Mouse (Mus musculus) lung, postnatal 14 days (tissue): ENCODE results near the gene Tfcp2.

Experiments used
- DNase-seq: peaks from one replicate; pipeline ENCODE4 v3.0.0; 2021

Gene Tfcp2

DNA sequence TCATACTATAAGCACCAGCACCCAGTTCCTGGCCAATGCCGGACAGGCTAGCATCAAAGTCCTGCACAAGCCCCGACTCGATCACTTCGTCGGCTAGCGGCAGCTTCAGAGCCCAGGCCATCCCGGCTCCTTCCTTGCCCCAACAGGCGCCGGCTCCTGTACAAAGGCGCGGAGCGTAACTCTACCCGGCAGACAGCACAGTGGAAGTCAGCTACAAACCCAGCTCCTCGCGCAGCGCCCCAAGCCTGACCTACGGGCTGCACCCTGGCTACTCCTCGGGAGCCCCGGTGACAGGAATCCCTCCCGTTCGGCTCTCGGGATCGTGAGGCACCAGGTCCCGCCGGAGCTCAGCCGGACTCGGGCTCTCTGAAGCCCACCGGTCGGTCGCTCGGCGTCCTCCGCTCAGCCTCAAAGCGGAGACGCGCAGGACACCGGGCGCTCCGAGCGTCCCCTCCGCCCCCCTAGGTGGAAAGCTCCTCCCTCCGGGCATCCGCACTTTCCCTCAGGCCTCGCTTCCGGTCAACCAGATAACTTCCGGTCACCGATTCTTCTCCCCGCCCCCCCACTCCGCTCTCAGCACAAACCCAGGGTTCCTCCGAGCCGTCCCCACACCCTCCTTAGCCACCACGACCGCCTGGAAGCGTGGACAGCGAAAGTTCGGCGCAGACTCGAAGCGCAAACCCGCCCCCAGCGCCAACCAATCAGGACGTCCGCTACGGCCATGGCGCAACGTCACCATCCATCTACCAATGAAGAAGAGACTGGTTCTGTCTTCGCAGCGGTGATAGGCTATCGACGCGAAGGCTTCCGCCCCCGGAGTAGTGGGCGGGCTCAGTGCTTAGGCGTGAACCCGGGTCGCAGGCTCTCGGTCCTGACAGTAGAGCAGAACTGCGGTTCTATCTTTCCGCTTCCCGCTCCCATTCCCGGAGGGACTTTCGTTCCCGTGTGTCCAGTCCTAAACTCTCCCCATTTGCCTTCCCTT is at the start of gene Tfcp2:
TSS of gene Tfcp2 (minus strand) at position 683 of the 982 bp plus-strand sequence.
- peak; percentile 99 for DNase-seq

DNA sequence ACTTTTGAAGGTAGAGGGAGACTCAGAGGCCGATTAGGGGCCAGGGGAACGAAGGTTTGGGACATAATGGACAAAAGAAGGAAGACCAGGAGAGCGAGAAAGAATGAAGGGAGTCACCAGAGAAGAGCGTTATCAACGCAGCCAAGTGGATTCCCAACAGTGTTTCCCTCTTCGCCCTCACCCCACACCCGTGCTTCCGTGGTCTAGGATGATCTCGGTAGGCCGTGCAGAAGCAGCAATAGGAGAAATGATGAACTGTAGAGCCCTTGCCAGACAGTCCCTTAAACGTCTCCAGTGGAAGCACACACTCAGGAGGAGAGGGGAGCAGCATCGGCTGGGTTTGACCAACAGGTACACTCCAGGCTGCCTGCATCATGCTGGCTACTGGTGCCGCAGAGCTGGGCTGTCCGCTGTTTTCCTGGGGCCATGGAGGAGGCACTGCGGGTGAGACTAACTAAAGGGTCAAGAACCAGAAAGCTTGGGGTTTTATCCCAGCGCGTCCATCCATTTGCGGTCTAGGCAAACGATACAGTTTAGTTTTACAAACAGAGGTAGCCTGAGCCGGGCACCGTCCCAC is 49.0 kb upstream of the Tfcp2 start:
- DNase-seq, result no peak

DNA sequence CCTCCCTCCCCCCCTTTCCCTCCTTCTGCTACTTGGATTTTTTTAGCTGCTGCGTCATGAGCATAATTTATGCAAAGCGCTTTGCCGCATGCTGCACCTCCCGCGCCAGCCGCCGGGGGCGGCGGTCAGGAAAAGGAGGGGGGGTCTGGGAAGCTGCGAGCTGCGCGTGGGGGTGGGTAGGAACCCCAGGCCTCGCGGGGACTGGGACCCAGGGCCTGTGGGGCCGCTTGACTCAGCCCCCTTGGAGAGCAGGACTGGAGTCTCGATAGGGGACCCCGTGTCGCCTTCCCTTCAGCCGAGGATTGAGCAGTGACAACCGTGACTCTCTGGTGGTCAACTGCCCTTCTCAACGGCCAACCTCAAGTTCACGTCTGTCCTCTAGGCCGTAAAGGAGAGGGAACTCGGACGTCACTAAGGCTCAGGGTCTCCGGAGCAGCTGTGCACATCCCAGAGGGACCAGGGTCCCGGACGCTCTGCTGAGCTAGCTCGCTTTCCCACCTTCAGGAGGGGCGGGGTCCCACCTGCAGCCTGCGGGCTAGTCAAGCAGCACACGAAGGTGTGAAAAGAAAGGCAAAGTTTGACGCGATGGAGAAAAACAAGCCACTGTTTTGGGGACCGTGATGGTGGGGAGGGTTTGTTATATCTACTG is 48.4 kb upstream of the Tfcp2 start:
- DNase-seq, result peak; percentile 81

DNA sequence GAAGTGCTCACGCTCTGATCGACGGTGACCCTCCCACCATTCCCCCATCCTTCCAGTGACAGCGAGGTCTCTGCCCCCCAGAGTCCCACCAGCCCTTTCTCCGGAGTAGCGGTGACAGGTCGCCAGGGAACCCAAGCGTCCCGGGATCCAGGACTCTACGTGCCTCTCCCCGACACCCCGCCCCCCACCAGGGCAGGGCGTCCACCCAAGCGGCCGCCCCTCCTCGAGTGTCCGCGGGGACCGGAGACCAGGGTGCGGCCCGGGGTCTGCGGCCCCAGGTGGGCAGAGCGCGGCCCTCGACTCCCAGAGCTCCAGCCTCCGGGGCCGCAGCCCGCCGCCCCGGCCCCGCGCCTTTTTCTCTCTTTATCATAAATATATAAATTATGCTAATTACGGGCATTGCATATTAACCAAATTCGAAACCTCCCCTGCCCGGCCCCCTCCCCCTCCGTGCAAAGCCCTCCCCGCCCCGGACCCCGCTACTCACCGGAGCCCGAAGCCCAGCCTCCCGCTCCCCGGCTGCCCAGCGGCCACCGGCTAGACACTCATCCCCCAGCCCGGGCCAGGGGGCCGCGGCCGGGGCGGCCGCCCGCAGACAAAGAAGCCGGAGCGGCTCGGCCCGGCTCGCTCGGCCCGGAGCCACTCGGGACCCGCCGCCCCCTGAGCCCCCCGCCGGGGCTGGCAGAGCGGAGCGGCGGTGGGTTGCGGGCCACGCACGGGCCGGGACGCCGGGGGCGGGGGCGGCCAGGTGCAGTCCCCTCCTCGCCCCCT is 47.7 kb upstream of the Tfcp2 start, which contains the start of gene Pou6f1:
TSS of gene Pou6f1 (minus strand) at position 709 of the 771 bp plus-strand sequence.
- DNase-seq, result peak; percentile 63

DNA sequence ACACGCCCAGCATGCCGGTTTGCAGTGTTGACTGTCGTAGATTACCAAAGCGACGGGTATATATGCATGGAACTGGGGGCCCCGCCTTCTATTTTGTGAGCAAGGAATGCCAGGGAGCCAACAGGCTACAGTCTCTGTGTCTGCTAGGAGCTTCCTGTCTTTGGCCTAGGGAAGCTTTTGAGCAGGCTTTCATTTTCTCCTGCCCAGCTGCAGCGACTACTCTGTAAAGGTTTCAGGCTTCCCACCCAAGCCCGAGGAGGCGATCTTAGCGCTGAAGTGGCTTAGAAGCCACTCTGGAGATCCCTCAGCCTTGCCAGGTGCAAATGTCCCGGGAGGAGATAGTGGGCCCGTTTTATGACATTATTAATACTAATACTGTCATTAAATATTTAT is 47.1 kb upstream of the Tfcp2 start:
- DNase-seq, result peak; percentile 66

DNA sequence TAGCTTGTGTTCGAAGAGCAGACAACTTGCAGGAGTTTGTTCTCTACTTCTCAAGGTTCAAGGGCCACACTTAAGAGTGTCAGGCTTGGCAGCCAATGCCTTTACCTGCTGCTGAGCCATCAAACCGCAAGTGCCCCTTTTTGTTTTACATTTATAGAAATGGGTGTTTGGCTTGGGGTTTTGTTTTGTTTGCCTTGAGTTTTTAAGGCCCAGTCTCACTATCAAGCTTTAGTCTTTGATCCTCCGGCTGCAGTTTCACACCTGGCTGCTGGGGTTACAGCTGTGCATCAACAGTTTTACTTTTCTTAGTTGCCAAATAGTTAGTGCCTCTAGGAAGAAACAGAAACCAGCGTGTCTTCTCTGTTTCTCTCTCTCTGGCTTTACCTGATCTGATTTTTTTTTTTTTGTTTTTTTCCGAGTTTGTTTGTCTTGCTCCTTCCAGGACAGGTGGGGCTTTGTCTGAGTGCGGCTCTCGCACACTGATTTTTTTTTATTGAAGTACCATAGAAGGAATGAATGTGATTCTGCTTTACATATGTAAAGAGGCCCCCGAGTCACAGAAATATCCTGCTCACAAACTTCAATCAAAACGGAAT is 46.6 kb upstream of the Tfcp2 start:
- peak; percentile 47 for DNase-seq

DNA sequence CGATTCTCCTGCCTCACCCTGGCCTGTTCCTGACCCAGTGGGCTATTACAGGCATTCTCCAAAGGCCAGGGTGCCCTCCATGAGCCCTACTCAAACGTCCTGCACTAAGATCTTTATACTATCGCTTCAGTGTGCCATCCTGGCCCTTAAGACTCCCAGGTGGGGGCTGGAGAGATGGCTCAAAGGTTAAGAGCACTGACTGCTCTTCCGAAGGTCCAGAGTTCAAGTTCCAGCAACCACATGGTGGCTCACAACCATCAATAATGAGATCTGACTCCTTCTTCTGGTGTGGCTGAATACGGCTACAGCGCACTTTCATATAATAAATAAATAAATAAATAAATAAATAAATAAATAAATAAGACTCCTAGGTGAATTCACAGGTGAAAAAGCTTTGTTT is 41.0 kb upstream of the Tfcp2 start:
- no peak for DNase-seq

DNA sequence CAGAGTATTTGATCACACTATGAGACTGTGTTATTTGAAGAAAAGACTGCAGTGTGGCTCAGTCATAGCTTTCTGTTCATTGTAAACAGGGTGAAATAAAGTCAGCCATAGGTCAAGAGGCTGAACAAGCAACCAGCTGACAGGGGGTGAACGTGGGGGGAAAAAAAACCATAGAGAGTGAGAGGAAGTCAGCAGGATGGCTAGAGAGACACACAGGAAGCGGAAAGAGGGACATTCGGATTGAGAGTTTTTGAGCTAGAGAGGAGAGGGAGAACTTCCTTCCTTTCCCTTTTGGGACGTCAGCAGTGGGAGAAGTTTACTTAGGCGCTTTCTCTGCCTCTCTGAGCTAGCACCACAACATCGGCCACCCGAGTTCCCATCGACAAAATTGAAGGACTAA is 38.6 kb upstream of the Tfcp2 start:
- no peak for DNase-seq

DNA sequence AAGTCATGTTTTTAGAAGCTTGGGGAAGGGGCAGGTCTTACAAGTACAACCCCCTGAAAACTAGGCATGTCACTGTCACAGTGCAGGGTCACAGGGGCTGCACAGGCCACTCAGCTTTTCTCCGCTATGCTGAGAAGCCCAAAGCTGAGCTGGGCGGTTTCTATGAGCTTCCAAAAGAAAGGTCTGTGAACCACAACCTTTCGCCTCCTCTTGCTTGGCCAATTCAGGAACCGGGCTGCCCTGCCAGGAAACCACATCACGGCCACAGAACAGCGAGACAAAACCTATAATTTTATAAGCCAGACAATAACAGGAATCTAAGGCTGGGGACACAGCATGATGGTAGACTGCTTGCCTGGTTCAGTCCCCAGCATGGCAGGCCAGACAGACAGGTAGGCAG is 36.5 kb upstream of the Tfcp2 start:
- no peak for DNase-seq

DNA sequence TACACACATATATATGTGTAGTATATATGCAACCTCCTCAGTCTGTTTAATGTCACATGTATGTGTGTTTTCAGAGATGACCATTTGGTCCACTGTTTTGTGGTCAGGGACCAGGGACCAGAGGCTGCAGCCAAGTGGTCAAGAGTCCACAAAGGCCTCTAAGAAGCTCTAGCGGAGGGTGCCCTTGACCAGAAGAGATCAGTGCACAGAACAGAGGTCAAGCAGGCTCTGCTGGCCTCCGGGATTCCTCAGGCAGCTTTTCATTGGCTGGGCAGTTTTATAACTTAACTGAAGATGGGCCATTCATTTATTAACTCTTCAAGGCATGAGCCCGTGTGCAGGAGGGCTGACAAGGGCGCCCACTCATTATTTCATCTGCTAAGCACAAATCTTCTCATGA is 35.4 kb upstream of the Tfcp2 start:
- no peak for DNase-seq

DNA sequence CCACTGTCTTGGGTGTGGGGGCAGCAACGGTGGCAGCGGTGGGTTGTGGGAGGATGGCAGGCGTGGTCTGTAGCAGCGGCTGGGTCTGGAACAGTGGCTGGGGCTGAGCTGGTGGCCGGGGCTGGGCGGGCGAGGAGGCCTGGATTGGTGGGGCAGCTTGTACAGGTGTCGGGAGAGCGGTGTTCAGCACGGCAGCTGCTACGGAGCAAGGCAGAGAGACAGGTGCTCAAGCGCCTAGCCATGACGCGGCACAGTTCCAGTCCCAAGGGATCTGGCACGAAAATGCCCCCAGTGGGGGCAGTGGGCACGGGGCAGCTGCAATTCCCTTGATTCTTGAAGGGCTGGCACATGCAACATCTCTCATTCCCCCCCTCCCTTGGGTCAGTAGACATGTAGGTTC is 34.1 kb upstream of the Tfcp2 start:
- no peak for DNase-seq

DNA sequence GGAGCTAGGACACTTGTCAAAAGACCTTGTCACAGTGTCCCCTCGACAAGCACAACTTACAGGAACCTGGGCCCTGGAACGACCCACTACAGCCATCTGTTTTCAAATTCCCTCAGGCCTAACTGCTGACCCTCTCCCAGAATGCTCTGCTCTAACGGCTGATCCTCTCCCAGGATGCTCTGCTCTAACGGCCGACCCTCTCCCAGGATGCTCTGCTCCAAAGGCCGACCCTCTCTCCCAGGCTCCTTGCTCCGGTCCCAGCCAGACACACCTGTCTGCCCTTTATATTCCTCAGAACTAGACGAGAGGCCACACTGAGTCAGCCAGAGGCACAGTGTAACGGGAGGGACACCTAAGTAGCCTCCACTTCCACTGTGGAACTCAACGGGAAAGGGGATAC is 28.3 kb upstream of the Tfcp2 start:
- no peak for DNase-seq

DNA sequence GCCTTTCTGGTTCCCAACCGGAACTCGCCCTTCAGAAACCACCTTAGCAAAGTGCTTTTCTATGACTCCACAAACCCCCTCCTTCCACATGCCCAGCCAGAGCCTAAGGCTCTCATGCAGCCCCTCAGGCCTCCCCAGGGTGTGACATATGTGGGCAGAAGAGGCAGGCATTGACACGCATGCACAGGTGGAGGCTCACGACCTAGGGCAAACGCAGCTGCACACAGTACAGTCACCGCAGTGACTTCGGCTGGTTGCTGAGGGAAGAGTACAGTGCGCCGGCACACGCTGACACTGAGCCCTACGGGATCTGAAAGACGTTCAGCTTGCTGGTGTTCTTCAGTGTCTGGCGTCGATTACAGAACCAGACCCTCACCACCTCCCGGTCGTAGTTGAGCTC is 26.2 kb upstream of the Tfcp2 start:
- no peak for DNase-seq

DNA sequence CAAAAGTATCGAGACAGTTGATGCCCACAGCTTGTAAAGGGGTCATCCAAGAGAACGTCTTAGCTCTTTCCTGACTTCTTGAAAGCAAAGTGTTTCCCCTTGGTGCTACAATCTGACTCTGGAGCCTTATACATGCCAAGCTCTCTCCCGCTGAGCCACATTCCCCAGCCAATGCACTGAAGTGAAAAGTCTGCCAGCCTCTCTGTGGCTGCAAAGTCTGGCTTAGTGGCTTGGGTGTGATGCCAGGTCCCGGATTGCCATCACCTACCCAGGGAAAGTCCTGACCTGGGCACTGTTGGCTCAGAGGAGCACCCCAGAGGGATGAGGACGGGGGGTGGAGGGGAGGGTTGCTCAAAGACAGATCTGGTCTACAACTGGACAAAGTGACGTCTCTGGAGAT is 25.0 kb upstream of the Tfcp2 start:
- DNase-seq, result no peak

DNA sequence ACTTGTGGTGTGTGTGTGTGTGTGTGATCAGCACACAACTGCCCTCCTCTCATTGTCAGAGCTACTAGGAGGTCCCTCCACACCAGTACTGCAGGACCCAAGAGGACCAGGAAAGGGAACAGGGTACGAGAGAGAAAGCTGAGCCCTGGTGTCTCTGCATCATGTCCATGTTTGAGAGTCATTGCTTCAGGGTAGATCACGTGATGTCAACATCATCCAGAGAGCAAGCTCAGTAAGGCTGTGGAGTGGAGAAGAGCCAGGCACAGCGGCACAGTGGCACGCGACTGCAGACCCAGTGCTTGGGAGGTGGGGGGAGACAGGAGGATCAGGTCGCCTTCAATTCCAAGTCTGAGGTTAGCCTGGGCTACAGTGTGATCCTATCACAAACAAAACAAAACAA is 24.6 kb upstream of the Tfcp2 start:
- DNase-seq, result no peak

DNA sequence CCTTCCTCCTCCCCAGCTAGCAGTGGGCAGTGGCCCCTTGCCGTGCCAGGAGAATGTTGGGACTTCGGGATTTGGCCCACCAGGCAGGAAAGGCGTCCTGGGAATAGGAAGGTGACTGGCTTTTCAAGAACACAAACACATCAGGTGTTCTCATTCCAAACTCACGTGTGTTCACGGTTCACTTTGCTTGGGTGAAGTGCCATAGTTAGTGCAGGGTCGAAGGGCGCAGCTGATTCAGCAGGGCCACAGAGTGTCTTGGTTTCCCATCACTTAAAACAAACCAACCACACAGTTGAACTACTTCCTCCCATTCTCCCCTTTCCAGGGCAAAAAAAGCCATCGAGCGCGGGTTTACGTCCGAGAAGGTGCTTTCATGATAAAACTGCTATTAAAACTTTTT is 23.6 kb upstream of the Tfcp2 start:
- no peak for DNase-seq

DNA sequence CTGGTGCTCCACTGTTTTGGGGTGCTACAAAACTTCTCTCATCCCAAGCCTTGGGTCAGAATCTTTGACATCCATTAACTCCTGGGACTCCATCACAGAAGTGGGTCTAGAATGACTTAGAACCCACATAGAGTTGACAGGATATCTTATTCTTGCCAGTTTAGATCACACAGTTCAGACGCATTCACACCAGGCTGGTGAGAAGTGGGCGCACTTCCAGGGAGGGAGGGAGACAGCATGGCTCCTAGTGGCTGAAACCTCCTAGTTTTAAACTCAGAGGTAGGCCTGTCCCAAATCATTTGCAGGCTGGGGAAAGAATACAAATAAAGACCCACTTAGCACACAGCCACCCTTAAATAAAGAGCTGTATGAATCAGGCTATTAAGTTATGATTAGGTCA is 22.6 kb upstream of the Tfcp2 start:
- DNase-seq, result peak; percentile 19

DNA sequence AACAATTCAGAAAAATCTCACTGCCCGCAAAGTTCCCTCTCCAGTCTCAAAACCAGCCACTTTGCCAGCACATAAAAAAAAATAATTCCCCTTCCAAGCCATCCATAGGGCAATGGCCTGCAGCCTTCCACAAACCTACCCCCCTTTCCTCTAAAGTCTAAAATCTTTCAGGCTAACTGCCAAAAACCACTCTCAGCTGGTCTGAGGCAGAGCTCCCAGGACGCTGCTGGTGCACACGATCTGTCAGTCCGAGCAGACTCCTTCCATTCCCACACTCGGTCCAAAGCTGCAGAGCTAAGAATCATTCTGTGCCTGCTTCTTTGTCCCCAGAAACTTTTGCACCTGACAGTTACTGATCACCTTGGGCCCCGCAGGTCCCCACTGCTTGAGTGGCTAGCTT is 22.1 kb upstream of the Tfcp2 start:
- DNase-seq, result no peak

DNA sequence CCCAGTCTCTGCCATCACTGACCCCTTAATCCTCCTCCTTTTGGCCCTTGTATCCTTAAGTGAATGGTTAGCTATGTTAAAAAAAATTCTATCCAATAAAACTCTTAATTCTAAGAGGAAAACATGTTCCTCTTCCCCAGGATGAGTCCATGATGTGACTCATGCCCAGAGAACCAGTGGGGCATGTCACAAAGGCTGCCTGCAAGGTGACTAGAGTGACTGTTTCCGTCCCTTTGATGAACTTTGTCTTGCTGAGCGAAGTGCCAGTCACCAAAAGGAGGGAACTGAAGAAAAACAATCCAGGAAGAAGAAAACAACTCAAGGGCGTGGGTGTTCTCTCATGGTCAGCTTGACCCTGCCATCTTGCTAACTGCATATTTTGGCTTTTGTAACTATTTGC is 17.4 kb upstream of the Tfcp2 start:
- no peak for DNase-seq

DNA sequence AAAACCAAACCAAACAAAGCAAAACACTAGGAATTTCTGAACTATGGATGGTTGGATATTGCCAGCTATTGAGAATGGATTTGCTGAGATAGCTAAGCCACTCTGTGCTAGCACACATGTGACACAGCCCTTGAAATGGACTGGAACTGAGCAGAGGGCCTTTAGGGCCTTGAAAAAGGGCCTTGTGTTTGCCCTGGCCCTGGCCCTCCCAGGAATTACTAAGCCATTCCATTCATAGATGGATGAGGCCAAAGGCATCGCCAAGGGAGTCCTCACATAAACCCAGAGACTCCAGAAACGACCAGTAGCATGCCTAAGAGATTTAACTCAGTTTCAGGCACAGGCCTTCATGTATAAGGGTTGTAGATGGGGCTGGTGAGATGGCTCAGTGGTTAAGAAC is 14.7 kb upstream of the Tfcp2 start:
- no peak for DNase-seq

DNA sequence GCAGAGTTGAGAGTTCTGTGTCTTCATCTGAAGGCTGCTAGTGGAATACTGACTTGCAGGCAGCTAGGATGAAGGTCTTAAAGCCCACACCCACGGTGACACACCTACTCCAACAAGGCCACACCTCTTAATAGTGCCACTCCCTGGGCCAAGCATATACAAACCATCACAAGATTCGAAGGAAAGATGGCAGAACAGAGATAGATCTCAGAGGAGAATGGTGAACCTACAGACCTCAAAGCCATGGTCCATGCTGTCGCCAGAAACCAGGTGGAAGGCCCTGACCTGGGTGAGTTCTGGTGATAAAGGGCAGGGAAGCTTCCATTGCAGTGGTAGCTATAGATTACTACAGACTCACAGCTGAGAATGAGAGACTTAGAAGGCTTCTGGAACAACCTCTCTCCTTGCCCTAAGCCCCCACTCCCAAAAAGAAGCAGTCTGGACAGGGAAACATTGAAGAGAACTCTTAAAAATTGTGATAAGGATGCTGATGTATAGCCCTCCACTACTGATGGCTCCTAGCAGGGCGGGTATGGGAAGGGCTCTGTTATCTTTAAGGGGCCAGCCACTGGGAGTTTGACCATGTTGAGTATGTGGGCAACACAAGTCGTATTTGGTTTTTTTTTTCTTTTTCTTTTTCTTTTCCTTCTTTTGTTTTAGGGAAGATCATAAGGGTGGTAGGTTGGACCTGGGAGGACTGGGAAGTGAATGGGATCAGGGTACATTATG is 6.1 kb upstream of the Tfcp2 start:
- no peak for DNase-seq

DNA sequence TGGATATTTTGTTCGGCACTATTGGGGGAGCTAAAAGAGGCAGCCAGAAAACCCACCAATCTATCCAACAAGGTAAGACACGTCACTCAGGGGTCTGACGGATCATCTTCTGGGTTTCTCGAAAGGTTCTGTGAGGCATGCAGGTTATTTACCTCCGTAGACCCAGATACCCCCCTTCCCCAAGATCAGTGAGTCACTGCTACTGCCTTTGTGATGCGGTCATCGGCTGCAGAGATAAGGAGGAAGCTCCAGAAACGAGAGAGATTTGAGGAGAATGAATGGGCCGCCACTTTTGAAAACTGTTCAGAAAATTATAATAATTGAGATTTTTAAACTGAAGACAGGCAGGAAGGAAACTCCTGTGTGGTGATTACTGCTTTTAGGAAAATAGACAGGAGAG is 4.6 kb upstream of the Tfcp2 start:
- DNase-seq, result no peak
